Mouse (Mus musculus): ENCODE results near the gene Fam83c. TPM values are rescaled to one million over a fixed set of nuclear protein-coding genes. Genes with fewer than 3 reads are reported as not detected.
A peak's percentile ranks its signal among the peaks of the same experiment; 100 is the strongest.

Fam83c gene
- total RNA-seq, 2 experiments from 2014 or later, result not detected

- intact Hi-C loops (cut with DNase I), result no loop called here
- DNase-seq (ENCODE audit: low spot score in 2 of 2), result no peak
Observed at GRCm38 (mm10) chr2:155831302-155831701, 3.4 kb downstream of the Fam83c start.

DNA sequence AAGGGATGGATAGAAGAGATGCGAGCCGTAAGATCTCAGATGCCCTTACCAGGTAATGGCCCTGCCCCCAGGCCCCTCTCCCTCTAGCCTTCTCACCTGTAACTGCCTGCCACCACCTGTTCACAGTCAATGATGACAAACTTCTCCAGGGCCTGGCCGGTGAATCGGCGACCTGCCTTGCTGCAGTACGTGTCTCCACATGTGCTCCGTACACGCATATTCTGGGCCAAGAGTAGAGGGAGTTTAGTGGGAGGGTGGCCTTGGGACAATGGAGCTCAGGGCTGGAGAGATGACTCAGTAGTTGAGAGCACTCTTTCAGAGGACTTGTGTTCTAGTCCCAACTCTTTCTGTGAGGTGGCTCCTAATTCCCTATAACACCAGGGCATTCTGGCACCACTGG lies 3.8 kb downstream of the Fam83c start:
- no peak for DNase-seq (ENCODE audit: low spot score in 2 of 2)
- intact Hi-C loops (cut with DNase I), result no loop called here

DNA sequence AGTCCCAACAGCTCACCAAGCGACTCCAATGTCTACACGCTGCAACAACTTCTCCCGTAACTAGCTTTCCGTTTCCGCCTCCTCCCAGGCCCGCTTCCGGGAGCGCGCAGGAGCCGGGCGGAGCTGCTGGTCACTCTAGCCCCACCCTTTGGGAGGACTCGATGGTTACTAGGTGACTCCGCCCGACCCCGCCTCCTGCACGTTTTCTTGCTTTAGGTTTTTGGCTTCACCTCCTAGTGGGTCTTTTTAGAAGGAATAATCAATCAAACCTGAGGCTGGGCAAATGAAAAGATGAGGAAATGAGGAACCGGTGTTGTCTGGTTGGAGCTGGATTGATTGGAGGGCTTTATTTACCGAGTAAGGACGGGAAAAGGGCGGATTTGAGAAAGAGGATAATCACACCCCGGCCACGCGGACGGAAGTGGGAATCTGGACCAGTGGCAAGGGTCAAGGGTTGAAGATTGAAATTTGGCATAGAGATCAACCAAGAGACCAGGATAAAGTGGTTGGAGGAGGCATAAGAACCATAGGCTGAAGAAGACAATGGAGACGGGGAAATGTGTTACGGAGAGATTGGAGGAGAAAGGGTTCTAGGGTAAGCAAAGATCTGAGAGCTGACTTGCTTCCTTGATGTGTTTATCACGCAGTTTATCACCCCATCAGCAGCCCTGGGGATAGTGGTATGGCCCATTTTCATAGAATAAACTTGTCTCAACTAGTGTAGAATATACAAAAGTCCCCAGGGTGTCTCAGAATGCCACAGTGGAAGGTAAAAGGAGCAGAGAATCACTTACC lies 7.8 kb downstream of the Fam83c start, which contains the start of gene Eif6:
Eif6 (minus strand) TSS at position 296 of the 795 bp plus-strand sequence.
- DNase-seq (ENCODE audit: low spot score in 2 of 2), result peak; percentile 80 to 83
- intact Hi-C loops (cut with DNase I), result no loop called here

GRCm38 (mm10) chr2:155825904-155826629 lies 8.6 kb downstream of the Fam83c start:
- no peak for DNase-seq (ENCODE audit: low spot score in 2 of 2)
- intact Hi-C loops (cut with DNase I), result no loop called here

GRCm38 (mm10) chr2:155823722-155824121 lies 10.9 kb downstream of the Fam83c start:
- DNase-seq (ENCODE audit: low spot score in 2 of 2), result no peak
- intact Hi-C loops (cut with DNase I), result no loop called here

GRCm38 (mm10) chr2:155820779-155821178 lies 13.9 kb downstream of the Fam83c start:
- intact Hi-C loops (cut with DNase I), result no loop called here
- no peak for DNase-seq (ENCODE audit: low spot score in 2 of 2)

GRCm38 (mm10) chr2:155819449-155820251 lies 15.0 kb downstream of the Fam83c start:
- no peak for DNase-seq (ENCODE audit: low spot score in 2 of 2)
- intact Hi-C loops (cut with DNase I), result no loop called here

DNA sequence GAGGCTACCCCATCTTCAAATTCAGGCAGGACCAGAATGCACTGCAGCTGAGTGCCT lies 15.4 kb downstream of the Fam83c start, which contains the start of gene BC029722:
BC029722 (minus strand) TSS at position 35 of the 57 bp plus-strand sequence.
- intact Hi-C loops (cut with DNase I), result no loop called here
- no peak for DNase-seq (ENCODE audit: low spot score in 2 of 2)

- DNase-seq (ENCODE audit: low spot score in 2 of 2), result peak; percentile 93
- intact Hi-C loops (cut with DNase I), result no loop called here
Observed at GRCm38 (mm10) chr2:155818596-155819391, 15.9 kb downstream of the Fam83c start.

- no peak for DNase-seq (ENCODE audit: low spot score in 2 of 2)
- intact Hi-C loops (cut with DNase I), result no loop called here
Observed at GRCm38 (mm10) chr2:155817301-155818245, 17.1 kb downstream of the Fam83c start.

GRCm38 (mm10) chr2:155816179-155816578 lies 18.5 kb downstream of the Fam83c start:
- no peak for DNase-seq (ENCODE audit: low spot score in 2 of 2)
- intact Hi-C loops (cut with DNase I), result no loop called here

GRCm38 (mm10) chr2:155814829-155815228 lies 19.8 kb downstream of the Fam83c start:
- peak; percentile 59 to 76 for DNase-seq (ENCODE audit: low spot score in 2 of 2)
- intact Hi-C loops (cut with DNase I), result no loop called here

GRCm38 (mm10) chr2:155812637-155813036 lies 22.0 kb downstream of the Fam83c start:
- no peak for DNase-seq (ENCODE audit: low spot score in 2 of 2)
- intact Hi-C loops (cut with DNase I), result no loop called here

- DNase-seq (ENCODE audit: low spot score in 2 of 2), result peak; percentile 87 to 93
- intact Hi-C loops (cut with DNase I), result loop anchor here (2.0 kb wide), 1 partner anchor 35 kb away; no protein-coding TSS in a partner anchor
Observed at GRCm38 (mm10) chr2:155811821-155812396, 22.7 kb downstream of the Fam83c start.

- intact Hi-C loops (cut with DNase I), result loop anchor here (2.0 kb wide), 1 partner anchor 33 kb away; no protein-coding TSS in a partner anchor
- no peak for DNase-seq (ENCODE audit: low spot score in 2 of 2)
Observed at GRCm38 (mm10) chr2:155809620-155810019, 25.0 kb downstream of the Fam83c start.

DNA sequence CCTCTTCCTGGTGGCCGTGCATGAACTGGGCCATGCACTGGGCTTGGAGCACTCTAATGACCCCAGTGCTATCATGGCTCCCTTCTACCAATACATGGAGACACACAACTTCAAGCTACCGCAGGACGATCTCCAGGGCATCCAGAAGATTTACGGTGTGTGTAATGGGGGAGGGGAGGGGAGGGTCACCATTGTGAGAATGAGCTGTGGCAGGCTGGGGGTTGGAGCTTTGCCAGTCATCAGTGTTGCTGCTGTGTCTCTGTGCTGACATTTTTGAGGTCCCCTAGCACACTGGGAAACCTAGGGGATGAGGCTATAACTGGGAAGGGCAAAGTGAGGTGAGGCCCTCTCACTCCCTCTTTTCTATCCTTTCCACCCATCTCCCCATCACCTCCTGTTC lies 27.2 kb downstream of the Fam83c start:
- no peak for DNase-seq (ENCODE audit: low spot score in 2 of 2)
- intact Hi-C loops (cut with DNase I), result no loop called here

- no peak for DNase-seq (ENCODE audit: low spot score in 2 of 2)
- intact Hi-C loops (cut with DNase I), result no loop called here
Observed at GRCm38 (mm10) chr2:155806548-155806947, 28.1 kb downstream of the Fam83c start.

GRCm38 (mm10) chr2:155805925-155806255 lies 28.8 kb downstream of the Fam83c start:
- intact Hi-C loops (cut with DNase I), result no loop called here

More at GRCm38 (mm10) chr2:155805925-155806255, 28.8 kb downstream of the Fam83c start:
- no peak for DNase-seq (ENCODE audit: low spot score in 2 of 2)
